In the genomic region with DNA sequence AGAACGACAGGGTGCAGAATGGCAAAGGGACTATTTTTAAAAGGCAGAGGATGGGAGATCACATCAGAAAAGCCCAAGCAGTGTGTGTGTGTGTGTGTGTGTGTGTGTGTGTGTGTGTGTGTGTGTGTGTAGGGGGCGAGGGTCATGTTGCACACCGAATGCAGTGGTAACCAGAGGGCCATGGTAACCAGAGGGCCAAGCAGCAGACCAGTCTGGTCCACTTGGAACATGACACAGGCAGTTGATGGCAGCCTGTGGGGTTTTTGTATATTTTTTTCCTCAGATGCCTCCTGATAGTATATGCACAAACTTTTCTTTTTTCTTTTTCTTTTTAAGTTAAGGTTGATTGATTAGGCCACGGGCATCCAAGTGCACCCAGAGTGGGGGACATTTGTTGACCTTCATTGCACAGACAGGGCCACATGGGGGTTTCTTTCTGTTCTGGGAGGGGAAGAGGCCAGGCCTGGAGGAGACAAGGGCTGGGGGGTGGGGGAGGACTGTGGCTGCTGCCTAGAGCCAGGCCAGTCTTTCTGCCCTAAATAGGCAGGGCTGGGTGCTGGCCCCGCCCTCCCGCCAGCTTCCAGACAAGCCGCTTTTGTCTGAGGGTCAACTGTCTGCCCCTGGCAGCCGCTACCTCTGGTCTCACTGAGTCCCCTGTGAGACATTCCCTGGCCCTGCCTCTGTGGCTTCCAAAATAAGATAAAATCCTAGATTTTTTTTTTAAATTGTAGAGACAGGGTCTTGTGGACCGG, we compare ENCODE assay signal across 8 mouse cellular contexts. TPM values are rescaled to one million over a fixed set of nuclear protein-coding genes. Genes with fewer than 3 reads are reported as not detected.
A peak's percentile ranks its signal among the peaks of the same experiment; 100 is the strongest.
DNase-seq lines count a peak whose midpoint lies in the region; ATAC-seq and TF ChIP-seq lines count a peak whose summit lies in the region.

No protein-coding gene starts in this region.

- ATAC-seq in midbrain, embryonic 16.5 days = no peak

- H3K9ac ChIP-seq in midbrain, embryonic 16.5 days (ENCODE audit: low read depth, low read length) = no peak overlapping the region

- no peak overlapping the region for H3K4me2 ChIP-seq in midbrain, embryonic 16.5 days (ENCODE audit: low read length)

- intact Hi-C loops in heart, postnatal 36 days (cut with DNase I) = no loop called here

- H3K27me3 ChIP-seq in midbrain, embryonic 10.5 days (ENCODE audit: low read depth, poor library complexity, severe bottlenecking) = peaks cover 33% of the 10 kb centered on the region
- peaks cover 17% of the 10 kb centered on the region for H3K27me3 ChIP-seq in midbrain, embryonic 16.5 days (ENCODE audit: control insufficient read depth, insufficient read depth, low read depth, low read length)

- WGBS in midbrain, embryonic 10.5 days = 21% methylated on average over 9 of the region's 9 CpGs
- whole genome bisulfite sequencing in midbrain, embryonic 16.5 days = 20% methylated on average over 9 of the region's 9 CpGs

- H3K27ac ChIP-seq in midbrain, embryonic 10.5 days (replicated peaks) = peak overlapping the region; percentile 91
- no peak overlapping the region for H3K27ac ChIP-seq in midbrain, embryonic 16.5 days (ENCODE audit: low read length)
- peak overlapping the region; percentile 65 for H3K27ac ChIP-seq in embryonic fibroblast, embryonic 13.5 days (ENCODE audit: insufficient read depth, low read length)

- no peak for TF ChIP-seq CTCF in embryonic fibroblast, embryonic 13.5 days (IDR thresholded peaks at IDR 0.05; ENCODE audit: borderline replicate concordance, insufficient read depth, low read length)

- peaks cover 1% of the 10 kb centered on the region for H3K9me3 ChIP-seq in midbrain, embryonic 10.5 days (replicated peaks)
- no peaks in the 10 kb centered on the region; the same call in 1 of the 2 replicates for H3K9me3 ChIP-seq in midbrain, embryonic 16.5 days (replicated peaks; ENCODE audit: control insufficient read depth, low read length, poor library complexity, severe bottlenecking)

- peak; percentile 88 for DNase-seq in midbrain, embryonic 10.5 days (ENCODE audit: low spot score)
- peak; percentile 31 to 54 for DNase-seq in heart, postnatal 36 days
- DNase-seq in mesoderm, embryonic 11.5 days (ENCODE audit: low read depth, low spot score) = peak; percentile 85
- no peak for DNase-seq in cerebellum, adult 11-12 months
- no peak for DNase-seq in frontal cortex, adult 2 months (ENCODE audit: extremely low spot score in 1 of 2, low spot score in 1 of 2)
- no peak for DNase-seq in urinary bladder, adult 18-20 months (ENCODE audit: low spot score in 2 of 2)

- H3K4me1 ChIP-seq in midbrain, embryonic 10.5 days = peaks cover 52% of the 10 kb centered on the region
- H3K4me1 ChIP-seq in midbrain, embryonic 16.5 days (ENCODE audit: control insufficient read depth, insufficient read depth, low read length) = peaks cover 14% of the 10 kb centered on the region
- no peaks in the 10 kb centered on the region for H3K4me1 ChIP-seq in embryonic fibroblast, embryonic 13.5 days (ENCODE audit: control insufficient read depth, insufficient read depth, low read length)

- peaks cover 37% of the 10 kb centered on the region for H3K36me3 ChIP-seq in midbrain, embryonic 10.5 days
- peaks cover 4% of the 10 kb centered on the region; the same call in 1 of the 2 replicates for H3K36me3 ChIP-seq in midbrain, embryonic 16.5 days (ENCODE audit: control insufficient read depth, insufficient read depth, low read length)

- TF ChIP-seq POLR2A in embryonic fibroblast, embryonic 13.5 days (IDR thresholded peaks at IDR 0.05; ENCODE audit: low read depth, low read length) = no peak

- peak overlapping the region; percentile 31; the same call in 1 of the 2 replicates for H3K4me3 ChIP-seq in midbrain, embryonic 10.5 days
- no peak overlapping the region for H3K4me3 ChIP-seq in midbrain, embryonic 16.5 days (ENCODE audit: low read depth, low read length)
- H3K4me3 ChIP-seq in embryonic fibroblast, embryonic 13.5 days (ENCODE audit: insufficient read depth, low read length) = no peak overlapping the region

RNA-seq across cellular contexts. Expression of a gene that starts 4.9 kb away (rescaled TPM):
- polyA plus RNA-seq in midbrain, embryonic 10.5 days (2016; fragmentation: Nextera tagmentation; extraction: Ambion mirVana) = 1.9 and 2.2 TPM in 2 replicates
- polyA plus RNA-seq in midbrain, embryonic 16.5 days (2015; fragmentation: Nextera tagmentation; extraction: Ambion mirVana) = 2.6 and 3.0 TPM in 2 replicates
- 34.8 and 37.3 TPM in 2 replicates for polyA plus RNA-seq in embryonic fibroblast, embryonic 13.5 days (2011; ENCODE audit: insufficient read length, low read depth, missing spikeins)
- total RNA-seq in heart, postnatal 36 days (2021) = 10 to 100 TPM; 11.2 to 11.7 TPM
- polyA plus RNA-seq in frontal cortex, adult 2 months (2012; rRNA removed) = 151 and 154 TPM in 2 replicates

RNA-seq across cellular contexts. Expression of a gene that starts 11.6 kb away (rescaled TPM):
- polyA plus RNA-seq in midbrain, embryonic 10.5 days (2016; fragmentation: Nextera tagmentation; extraction: Ambion mirVana) = 5.4 and 8.5 TPM in 2 replicates
- polyA plus RNA-seq in midbrain, embryonic 16.5 days (2015; fragmentation: Nextera tagmentation; extraction: Ambion mirVana) = 14.0 and 49.2 TPM in 2 replicates
- 24.1 and 24.7 TPM in 2 replicates for polyA plus RNA-seq in embryonic fibroblast, embryonic 13.5 days (2011; ENCODE audit: insufficient read length, low read depth, missing spikeins)
- total RNA-seq in heart, postnatal 36 days (2021) = 1 to 10 TPM in 1 of 2 experiments, under 1 TPM in 1; 0.54 to 1.3 TPM
- polyA plus RNA-seq in frontal cortex, adult 2 months (2012; rRNA removed) = 5.9 and 7.6 TPM in 2 replicates

RNA-seq across cellular contexts. Expression of a gene that starts 26.3 kb away (rescaled TPM):
- polyA plus RNA-seq in midbrain, embryonic 10.5 days (2016; fragmentation: Nextera tagmentation; extraction: Ambion mirVana) = 0.17 and 0.56 TPM in 2 replicates
- 0.22 and 0.23 TPM in 2 replicates for polyA plus RNA-seq in midbrain, embryonic 16.5 days (2015; fragmentation: Nextera tagmentation; extraction: Ambion mirVana)
- polyA plus RNA-seq in embryonic fibroblast, embryonic 13.5 days (2011; ENCODE audit: insufficient read length, low read depth, missing spikeins) = 1.4 and 1.6 TPM in 2 replicates
- 1 to 10 TPM; 2.9 TPM for total RNA-seq in heart, postnatal 36 days (2021)
- 0.20 and 0.25 TPM in 2 replicates for polyA plus RNA-seq in frontal cortex, adult 2 months (2012; rRNA removed)

RNA-seq across cellular contexts. Expression of a gene that starts 37.3 kb away (rescaled TPM):
- 11.1 and 11.8 TPM in 2 replicates for polyA plus RNA-seq in midbrain, embryonic 10.5 days (2016; fragmentation: Nextera tagmentation; extraction: Ambion mirVana)
- 6.0 and 6.9 TPM in 2 replicates for polyA plus RNA-seq in midbrain, embryonic 16.5 days (2015; fragmentation: Nextera tagmentation; extraction: Ambion mirVana)
- polyA plus RNA-seq in embryonic fibroblast, embryonic 13.5 days (2011; ENCODE audit: insufficient read length, low read depth, missing spikeins) = 17.2 and 17.8 TPM in 2 replicates
- 10 to 100 TPM; 17.8 to 19.3 TPM for total RNA-seq in heart, postnatal 36 days (2021)
- 6.4 and 6.7 TPM in 2 replicates for polyA plus RNA-seq in frontal cortex, adult 2 months (2012; rRNA removed)

RNA-seq across cellular contexts. Expression of a gene that starts 43.9 kb away (rescaled TPM):
- polyA plus RNA-seq in midbrain, embryonic 10.5 days (2016; fragmentation: Nextera tagmentation; extraction: Ambion mirVana) = 174 and 180 TPM in 2 replicates
- 405 and 443 TPM in 2 replicates for polyA plus RNA-seq in midbrain, embryonic 16.5 days (2015; fragmentation: Nextera tagmentation; extraction: Ambion mirVana)
- 520 and 588 TPM in 2 replicates for polyA plus RNA-seq in embryonic fibroblast, embryonic 13.5 days (2011; ENCODE audit: insufficient read length, low read depth, missing spikeins)
- total RNA-seq in heart, postnatal 36 days (2021) = 100 to 1,000 TPM; 182 to 193 TPM
- 1,679 and 1,948 TPM in 2 replicates for polyA plus RNA-seq in frontal cortex, adult 2 months (2012; rRNA removed)

Comparison
In these comparisons a context has a peak if more than half of its experiments do, and no peak if none do; other contexts are left out.
1. DNase-seq: peak in midbrain, embryonic 10.5 days (single experiment), heart, postnatal 36 days (2 of 2) and mesoderm, embryonic 11.5 days (single experiment); none in cerebellum, adult 11-12 months (single experiment), frontal cortex, adult 2 months (0 of 2) and urinary bladder, adult 18-20 months (0 of 2).